Mouse (Mus musculus): ENCODE measurements at regions not wholly inside any gene's neighbourhood (a gene's known extent, or its start where the extent isn't known, plus 50 kb on each side); places are given as distances from the start of the nearest gene placed in this dataset.

- TF ChIP-seq CTCF (IDR thresholded peaks at IDR 0.05; ENCODE audit: low read depth), result no peak
- H3K4me1 ChIP-seq (ENCODE audit: insufficient read depth, low read length), result no peaks in the 10 kb centered on the region
- no peaks in the 10 kb centered on the region for H3K27me3 ChIP-seq (ENCODE audit: insufficient read depth, low read length)
- no peak overlapping the region for H3K4me2 ChIP-seq (ENCODE audit: low read depth, low read length)
- no peak overlapping the region for H3K9ac ChIP-seq (replicated peaks; ENCODE audit: low read length)
- no peaks in the 10 kb centered on the region for H3K36me3 ChIP-seq (ENCODE audit: insufficient read depth, low read length)
- H3K9me3 ChIP-seq (ENCODE audit: low read length), result no peaks in the 10 kb centered on the region
- H3K4me3 ChIP-seq (ENCODE audit: low read length), result no peak overlapping the region
- DNase-seq (ENCODE audit: low spot score) (no peak), ATAC-seq (no peak)
- no peak overlapping the region for H3K27ac ChIP-seq
- 82% methylated on average over 3 of the region's 3 CpGs for WGBS
These were observed 144.8 kb downstream of the Mdfic start for GRCm38 (mm10) chr6:15865271-15865670.

GRCm38 (mm10) chr6:15882288-15882903 lies 161.9 kb downstream of the Mdfic start:
- ATAC-seq (no peak), DNase-seq (ENCODE audit: low spot score) (no peak)
- TF ChIP-seq CTCF (IDR thresholded peaks at IDR 0.05; ENCODE audit: low read depth), result no peak
- no peak overlapping the region for H3K9ac ChIP-seq (replicated peaks; ENCODE audit: low read length)
- no peaks in the 10 kb centered on the region for H3K36me3 ChIP-seq (ENCODE audit: insufficient read depth, low read length)
- H3K4me2 ChIP-seq (ENCODE audit: low read depth, low read length), result no peak overlapping the region
- no peaks in the 10 kb centered on the region for H3K4me1 ChIP-seq (ENCODE audit: insufficient read depth, low read length)
- no peak overlapping the region for H3K27ac ChIP-seq
- WGBS, result 89% methylated on average over 5 of the region's 5 CpGs
- H3K9me3 ChIP-seq (ENCODE audit: low read length), result no peaks in the 10 kb centered on the region
- no peaks in the 10 kb centered on the region for H3K27me3 ChIP-seq (ENCODE audit: insufficient read depth, low read length)
- no peak overlapping the region for H3K4me3 ChIP-seq (ENCODE audit: low read length)

GRCm38 (mm10) chr6:15893066-15893465 lies 172.6 kb downstream of the Mdfic start:
- no peak overlapping the region for H3K27ac ChIP-seq
- no peak overlapping the region for H3K4me3 ChIP-seq (ENCODE audit: low read length)
- no peaks in the 10 kb centered on the region for H3K27me3 ChIP-seq (ENCODE audit: insufficient read depth, low read length)
- no peaks in the 10 kb centered on the region for H3K9me3 ChIP-seq (ENCODE audit: low read length)
- H3K9ac ChIP-seq (replicated peaks; ENCODE audit: low read length), result no peak overlapping the region
- H3K4me1 ChIP-seq (ENCODE audit: insufficient read depth, low read length), result no peaks in the 10 kb centered on the region
- WGBS, result 86% methylated on average over 5 of the region's 5 CpGs
- H3K4me2 ChIP-seq (ENCODE audit: low read depth, low read length), result no peak overlapping the region
- DNase-seq (ENCODE audit: low spot score) (no peak), ATAC-seq (no peak)
- TF ChIP-seq CTCF (IDR thresholded peaks at IDR 0.05; ENCODE audit: low read depth), result no peak
- no peaks in the 10 kb centered on the region for H3K36me3 ChIP-seq (ENCODE audit: insufficient read depth, low read length)

- H3K27me3 ChIP-seq (ENCODE audit: insufficient read depth, low read length), result no peaks in the 10 kb centered on the region
- no peak overlapping the region for H3K4me2 ChIP-seq (ENCODE audit: low read depth, low read length)
- no peaks in the 10 kb centered on the region for H3K36me3 ChIP-seq (ENCODE audit: insufficient read depth, low read length)
- no peak for TF ChIP-seq CTCF (IDR thresholded peaks at IDR 0.05; ENCODE audit: low read depth)
- DNase-seq (ENCODE audit: low spot score) (no peak), ATAC-seq (no peak)
- no peak overlapping the region for H3K9ac ChIP-seq (replicated peaks; ENCODE audit: low read length)
- no peak overlapping the region for H3K4me3 ChIP-seq (ENCODE audit: low read length)
- no peak overlapping the region for H3K27ac ChIP-seq
- no peaks in the 10 kb centered on the region for H3K4me1 ChIP-seq (ENCODE audit: insufficient read depth, low read length)
- H3K9me3 ChIP-seq (ENCODE audit: low read length), result no peaks in the 10 kb centered on the region
These were observed 180.0 kb downstream of the Mdfic start for GRCm38 (mm10) chr6:15900495-15900894.

DNA sequence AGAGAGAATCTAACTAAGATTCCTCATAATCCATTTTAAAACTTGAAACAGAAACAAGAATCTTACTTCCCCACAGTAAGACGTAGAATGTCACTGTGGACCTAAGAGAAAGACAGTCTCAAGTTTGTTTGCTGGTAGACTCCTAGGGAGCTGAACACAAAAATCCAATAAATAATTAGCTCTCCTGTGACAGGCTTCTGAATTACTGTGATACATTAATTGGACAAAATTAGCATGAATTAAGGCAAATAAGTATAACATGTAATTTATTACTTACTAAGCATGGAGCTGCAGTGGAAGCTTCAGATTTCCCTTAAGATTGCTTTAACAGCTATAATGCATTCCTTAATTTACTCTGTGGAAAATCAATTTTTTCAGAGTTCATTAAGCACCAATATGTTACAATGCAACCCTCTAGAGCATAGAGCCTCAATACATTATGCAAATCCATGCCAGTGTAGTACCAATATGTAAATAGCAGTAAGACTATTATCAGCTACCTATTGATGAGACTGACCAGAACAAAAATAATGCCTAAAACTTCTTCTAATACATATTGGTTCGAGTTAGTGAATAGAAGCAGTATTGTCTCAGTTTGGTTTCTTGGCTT lies 182.3 kb downstream of the Mdfic start:
- DNase-seq (ENCODE audit: low spot score) (no peak), ATAC-seq (no peak)
- Histone ChIP-seq H3K4me1 (ENCODE audit: insufficient read depth, low read length) (no peaks in the 10 kb centered on the region), H3K36me3 (ENCODE audit: insufficient read depth, low read length) (no peaks in the 10 kb centered on the region), H3K4me2 (ENCODE audit: low read depth, low read length) (no peak overlapping the region), H3K9me3 (ENCODE audit: low read length) (no peaks in the 10 kb centered on the region), H3K9ac (replicated peaks; ENCODE audit: low read length) (no peak overlapping the region), H3K27ac (no peak overlapping the region), H3K4me3 (ENCODE audit: low read length) (no peak overlapping the region), H3K27me3 (ENCODE audit: insufficient read depth, low read length) (no peaks in the 10 kb centered on the region)
- 36% methylated on average over 2 of the region's 2 CpGs for WGBS
- no peak for TF ChIP-seq CTCF (IDR thresholded peaks at IDR 0.05; ENCODE audit: low read depth)

GRCm38 (mm10) chr6:15910420-15911167 lies 190.1 kb downstream of the Mdfic start:
- Histone ChIP-seq H3K9ac (replicated peaks; ENCODE audit: low read length) (no peak overlapping the region), H3K4me2 (ENCODE audit: low read depth, low read length) (no peak overlapping the region), H3K36me3 (ENCODE audit: insufficient read depth, low read length) (no peaks in the 10 kb centered on the region), H3K27me3 (ENCODE audit: insufficient read depth, low read length) (no peaks in the 10 kb centered on the region), H3K4me3 (ENCODE audit: low read length) (no peak overlapping the region), H3K27ac (no peak overlapping the region), H3K4me1 (ENCODE audit: insufficient read depth, low read length) (no peaks in the 10 kb centered on the region), H3K9me3 (ENCODE audit: low read length) (no peaks in the 10 kb centered on the region)
- 74% methylated on average over 1 of the region's 1 CpGs for WGBS
- ATAC-seq (no peak), DNase-seq (ENCODE audit: low spot score) (no peak)
- TF ChIP-seq CTCF (IDR thresholded peaks at IDR 0.05; ENCODE audit: low read depth), result no peak

DNA sequence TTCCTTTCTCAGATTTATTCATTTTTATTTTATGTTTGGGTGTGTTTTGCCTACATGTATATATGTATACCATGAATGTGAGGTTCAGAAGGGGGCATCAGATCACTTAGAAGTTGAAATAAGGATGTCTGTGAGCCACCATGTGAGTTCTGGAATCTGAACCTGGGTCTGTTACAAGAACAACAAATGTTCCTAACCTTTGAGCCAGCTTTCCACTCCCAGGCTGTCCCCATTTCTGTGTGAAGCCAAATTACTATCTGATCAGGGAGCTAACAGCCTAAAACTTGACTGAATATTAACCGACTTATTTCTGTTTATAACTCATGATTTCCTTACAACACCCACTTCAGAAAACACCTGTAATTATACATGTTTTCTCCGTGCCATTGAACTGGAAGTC lies 209.2 kb downstream of the Mdfic start:
- WGBS, result 83% methylated on average over 2 of the region's 2 CpGs
- DNase-seq (ENCODE audit: low spot score), result no peak
- no peak for TF ChIP-seq CTCF (IDR thresholded peaks at IDR 0.05; ENCODE audit: low read depth)
- H3K4me3 ChIP-seq (ENCODE audit: low read length), result no peak overlapping the region
- no peaks in the 10 kb centered on the region for H3K27me3 ChIP-seq (ENCODE audit: insufficient read depth, low read length)
- H3K9ac ChIP-seq (replicated peaks; ENCODE audit: low read length), result no peak overlapping the region
- H3K36me3 ChIP-seq (ENCODE audit: insufficient read depth, low read length), result no peaks in the 10 kb centered on the region
- ATAC-seq, result no peak
- no peak overlapping the region for H3K27ac ChIP-seq
- no peaks in the 10 kb centered on the region for H3K9me3 ChIP-seq (ENCODE audit: low read length)
- no peaks in the 10 kb centered on the region for H3K4me1 ChIP-seq (ENCODE audit: insufficient read depth, low read length)
- no peak overlapping the region for H3K4me2 ChIP-seq (ENCODE audit: low read depth, low read length)
